Mouse (Mus musculus) granulocyte monocyte progenitor cell, adult 5-6 weeks (primary cell): ENCODE data around the gene Olfr477. TPM values are rescaled to one million over a fixed set of nuclear protein-coding genes. Genes with fewer than 3 reads are reported as not detected.
"Not testable (repeated sequence)": the region's sequence is repeated elsewhere in the genome, so short reads cannot be mapped to it uniquely, and the experiment has no call there.

ENCODE experiments used
- ATAC-seq: replicated peaks from 2 replicates; pipeline ENCODE4 v1.8.0; 2016; ENCODE audit warnings: mild to moderate bottlenecking, moderate TSS enrichment, inconsistent platforms; ENCODE audit not compliant: poor library complexity, severe bottlenecking
- total RNA-seq, 2 experiments: library from RNA; stranded (forward) in 1 of 2; stranded (reverse) in 1 of 2; fragments of 200-712, 200-1000 nt in 1 of 2; fragments of >200 nt in 1 of 2; fragmentation: Nextera tagmentation in 1 of 2; gene quantifications; 2 replicates each; pipeline ENCODE4 v1.2.3; 2014 to 2017

The Olfr477 gene
- total RNA-seq (2014; fragmentation: Nextera tagmentation) (not detected in 2 replicates), total RNA-seq (2017) (not detected in 2 replicates)

GRCm38 (mm10) chr7:107986393-107986792 lies at the start of gene Olfr477:
Gene Olfr477, plus strand, starts transcription at chr7:107986693.
- no peak for ATAC-seq

- not testable (repeated sequence) for ATAC-seq
Observed at GRCm38 (mm10) chr7:107952539-107952938, 34.0 kb upstream of the Olfr477 start.

GRCm38 (mm10) chr7:107954343-107954742 lies 32.1 kb upstream of the Olfr477 start, which contains the start of gene Olfr474:
Gene Olfr474, plus strand, starts transcription at chr7:107954643.
- ATAC-seq = no peak

GRCm38 (mm10) chr7:107964503-107964902 lies 22.0 kb upstream of the Olfr477 start, which contains the start of gene Olfr476:
Gene Olfr476, plus strand, starts transcription at chr7:107964803.
- ATAC-seq = no peak

GRCm38 (mm10) chr7:108014256-108014655 lies 27.8 kb downstream of the Olfr477 start:
- not testable (repeated sequence) for ATAC-seq

- ATAC-seq = no peak
Observed at GRCm38 (mm10) chr7:108033889-108034288, 47.4 kb downstream of the Olfr477 start, which contains the start of gene Olfr478. Gene Olfr478, minus strand, starts transcription at chr7:108033989.

Other genes with a start within 250 kb of the Olfr477 start
- not detected in 2 replicates for gene Cyb5r2, start 228.7 kb upstream of the Olfr477 start, total RNA-seq (2014; fragmentation: Nextera tagmentation)
- not detected in 2 replicates for gene Cyb5r2, start 228.7 kb upstream of the Olfr477 start, total RNA-seq (2017)
- gene Ovch2, start 185.5 kb upstream of the Olfr477 start, total RNA-seq (2014; fragmentation: Nextera tagmentation) = not detected in 2 replicates
- gene Ovch2, start 185.5 kb upstream of the Olfr477 start, total RNA-seq (2017) = not detected in 2 replicates
- gene Olfr467, start 174.4 kb upstream of the Olfr477 start, total RNA-seq (2014; fragmentation: Nextera tagmentation) = not detected in 2 replicates
- gene Olfr467, start 174.4 kb upstream of the Olfr477 start, total RNA-seq (2017) = not detected in 2 replicates
- not detected in 2 replicates for gene Olfr469, start 161.2 kb upstream of the Olfr477 start, total RNA-seq (2014; fragmentation: Nextera tagmentation)
- not detected in 2 replicates for gene Olfr469, start 161.2 kb upstream of the Olfr477 start, total RNA-seq (2017)
- not detected in 2 replicates for gene Olfr470, start 139.2 kb upstream of the Olfr477 start, total RNA-seq (2014; fragmentation: Nextera tagmentation)
- not detected in 2 replicates for gene Olfr470, start 139.2 kb upstream of the Olfr477 start, total RNA-seq (2017)
- not detected in 2 replicates for gene Olfr472, start 88.8 kb upstream of the Olfr477 start, total RNA-seq (2014; fragmentation: Nextera tagmentation)
- gene Olfr472, start 88.8 kb upstream of the Olfr477 start, total RNA-seq (2017) = 0.05 TPM in 1 of 2 replicates, not detected in the other
- gene Olfr473, start 56.2 kb upstream of the Olfr477 start, total RNA-seq (2014; fragmentation: Nextera tagmentation) = not detected in 2 replicates
- not detected in 2 replicates for gene Olfr473, start 56.2 kb upstream of the Olfr477 start, total RNA-seq (2017)
- gene Olfr474, start 32.0 kb upstream of the Olfr477 start, total RNA-seq (2014; fragmentation: Nextera tagmentation) = not detected in 2 replicates
- not detected in 2 replicates for gene Olfr474, start 32.0 kb upstream of the Olfr477 start, total RNA-seq (2017)
- gene Olfr476, start 21.9 kb upstream of the Olfr477 start, total RNA-seq (2014; fragmentation: Nextera tagmentation) = not detected in 2 replicates
- gene Olfr476, start 21.9 kb upstream of the Olfr477 start, total RNA-seq (2017) = not detected in 2 replicates
- not detected in 2 replicates for gene Olfr478, start 47.3 kb downstream of the Olfr477 start, total RNA-seq (2014; fragmentation: Nextera tagmentation)
- not detected in 2 replicates for gene Olfr478, start 47.3 kb downstream of the Olfr477 start, total RNA-seq (2017)
- gene Olfr479, start 64.0 kb downstream of the Olfr477 start, total RNA-seq (2014; fragmentation: Nextera tagmentation) = not detected in 2 replicates
- not detected in 2 replicates for gene Olfr479, start 64.0 kb downstream of the Olfr477 start, total RNA-seq (2017)
- gene Olfr480, start 80.7 kb downstream of the Olfr477 start, total RNA-seq (2014; fragmentation: Nextera tagmentation) = not detected in 2 replicates
- not detected in 2 replicates for gene Olfr480, start 80.7 kb downstream of the Olfr477 start, total RNA-seq (2017)
- not detected in 2 replicates for gene Olfr481, start 93.2 kb downstream of the Olfr477 start, total RNA-seq (2014; fragmentation: Nextera tagmentation)
- not detected in 2 replicates for gene Olfr481, start 93.2 kb downstream of the Olfr477 start, total RNA-seq (2017)
- gene Olfr482, start 110.9 kb downstream of the Olfr477 start, total RNA-seq (2014; fragmentation: Nextera tagmentation) = not detected in 2 replicates
- 0.10 TPM in 1 of 2 replicates, not detected in the other for gene Olfr482, start 110.9 kb downstream of the Olfr477 start, total RNA-seq (2017)
- not detected in 2 replicates for gene Olfr483, start 114.2 kb downstream of the Olfr477 start, total RNA-seq (2014; fragmentation: Nextera tagmentation)
- not detected in 2 replicates for gene Olfr483, start 114.2 kb downstream of the Olfr477 start, total RNA-seq (2017)
- gene Olfr484, start 140.8 kb downstream of the Olfr477 start, total RNA-seq (2014; fragmentation: Nextera tagmentation) = not detected in 2 replicates
- not detected in 2 replicates for gene Olfr484, start 140.8 kb downstream of the Olfr477 start, total RNA-seq (2017)
- not detected in 2 replicates for gene Olfr485, start 173.2 kb downstream of the Olfr477 start, total RNA-seq (2014; fragmentation: Nextera tagmentation)
- not detected in 2 replicates for gene Olfr485, start 173.2 kb downstream of the Olfr477 start, total RNA-seq (2017)
- not detected in 2 replicates for gene Olfr486, start 186.0 kb downstream of the Olfr477 start, total RNA-seq (2014; fragmentation: Nextera tagmentation)
- gene Olfr486, start 186.0 kb downstream of the Olfr477 start, total RNA-seq (2017) = not detected in 2 replicates
- not detected in 2 replicates for gene Olfr487, start 227.9 kb downstream of the Olfr477 start, total RNA-seq (2014; fragmentation: Nextera tagmentation)
- gene Olfr487, start 227.9 kb downstream of the Olfr477 start, total RNA-seq (2017) = not detected in 2 replicates